Comparison of ENCODE assay signal across 27 mouse cellular contexts in genomic region chr17:85579350-85579749, GRCm38 (mm10). TPM values are rescaled to one million over a fixed set of nuclear protein-coding genes. Genes with fewer than 3 reads are reported as not detected.
DNase-seq lines count a peak whose midpoint lies in the region; ATAC-seq and TF ChIP-seq lines count a peak whose summit lies in the region.
"Had no signal": no experiment of that assay in that cellular context is flagged by ENCODE, and none has a peak within 500 bp of the region (broad histone marks: within the 10 kb centered on the region; RNA-seq: fewer than 3 reads in every experiment).

No protein-coding gene starts in this region.

- no peak overlapping the region for H3K4me3 ChIP-seq in liver, postnatal 0 days (ENCODE audit: low read depth, low read length)
- no peak overlapping the region for H3K4me3 ChIP-seq in liver, embryonic 13.5 days (replicated peaks)
- H3K4me3 ChIP-seq: embryonic facial prominence, embryonic 13.5 days; forebrain, embryonic 13.5 days; heart, adult 2 months; hindbrain, embryonic 13.5 days had no signal

- peak; percentile 44 for DNase-seq in liver
- DNase-seq in liver, postnatal 0 days: no peak
- peak; percentile 12 for DNase-seq in c-Kit-negative CD71-positive TER-119-positive erythroid progenitor cells, embryonic 14.5 days (ENCODE audit: low read depth, low spot score)
- DNase-seq in liver, embryonic 13.5 days: peak; percentile 3
- no peak for DNase-seq in adrenal gland, postnatal 10 days
- DNase-seq in frontal cortex, adult 2 months (ENCODE audit: extremely low spot score in 1 of 2, low spot score in 1 of 2): no peak
- no peak for DNase-seq in cerebellum, adult 9-10 months
- DNase-seq: adrenal gland, postnatal 36 days; cerebellum, adult 11-12 months; cerebellum, adult 9-11 months; cerebellum, postnatal 36 days; gastrocnemius, postnatal 36 days; heart, adult 2 months; heart, postnatal 10 days; kidney, adult 18-20 months had no signal

- 70% methylated on average over 10 of the region's 10 CpGs for WGBS in liver, postnatal 0 days (ENCODE audit: insufficient replicate concordance)
- WGBS in liver, embryonic 13.5 days (ENCODE audit: insufficient replicate concordance): 39% methylated on average over 10 of the region's 10 CpGs

- no peaks in the 10 kb centered on the region for H3K36me3 ChIP-seq in liver, postnatal 0 days (replicated peaks; ENCODE audit: insufficient read depth, low read length)
- H3K36me3 ChIP-seq in liver, embryonic 13.5 days: no peaks in the 10 kb centered on the region
- H3K36me3 ChIP-seq: embryonic facial prominence, embryonic 13.5 days; hindbrain, embryonic 13.5 days had no signal

- no peak overlapping the region for H3K27ac ChIP-seq in liver, postnatal 0 days (ENCODE audit: low read depth)
- H3K27ac ChIP-seq in liver, embryonic 13.5 days: no peak overlapping the region; the same call in 1 of the 2 replicates
- H3K27ac ChIP-seq: embryonic facial prominence, embryonic 13.5 days; forebrain, embryonic 13.5 days; heart, adult 2 months; hindbrain, embryonic 13.5 days; hindbrain, postnatal 0 days had no signal

- ATAC-seq in liver, postnatal 0 days: no peak
- peak; percentile 79 for ATAC-seq in liver, embryonic 13.5 days (ENCODE audit: low read depth)
- ATAC-seq: activated CD4-positive, CD25-positive, alpha-beta regulatory T cell, adult 4 months; forebrain, embryonic 13.5 days; Patski had no signal

- H3K9me3 ChIP-seq in liver, postnatal 0 days (ENCODE audit: low read length): no peaks in the 10 kb centered on the region
- no peaks in the 10 kb centered on the region for H3K9me3 ChIP-seq in liver, embryonic 13.5 days (replicated peaks)
- H3K9me3 ChIP-seq: embryonic facial prominence, embryonic 13.5 days; forebrain, embryonic 13.5 days; hindbrain, embryonic 13.5 days had no signal

- no peak for TF ChIP-seq CTCF in liver, postnatal 0 days (IDR thresholded peaks at IDR 0.05; ENCODE audit: low read depth)

- no peaks in the 10 kb centered on the region for H3K4me1 ChIP-seq in liver, postnatal 0 days (ENCODE audit: insufficient read depth)
- no peaks in the 10 kb centered on the region for H3K4me1 ChIP-seq in liver, embryonic 13.5 days (replicated peaks)
- H3K4me1 ChIP-seq: embryonic facial prominence, embryonic 13.5 days; forebrain, embryonic 13.5 days; hindbrain, embryonic 13.5 days had no signal

- no peaks in the 10 kb centered on the region for H3K27me3 ChIP-seq in liver, postnatal 0 days (ENCODE audit: insufficient read depth, low read length)
- H3K27me3 ChIP-seq in liver, embryonic 13.5 days: 0 out of 2 replicates have a peak, but pooled peaks cover 3% of the 10 kb centered on the region
- H3K27me3 ChIP-seq: embryonic facial prominence, embryonic 13.5 days had no signal

- no peak overlapping the region for H3K9ac ChIP-seq in liver, postnatal 0 days (replicated peaks)
- H3K9ac ChIP-seq in liver, embryonic 13.5 days: no peak overlapping the region
- H3K9ac ChIP-seq: embryonic facial prominence, embryonic 13.5 days; forebrain, embryonic 13.5 days; hindbrain, embryonic 13.5 days had no signal

- no peak overlapping the region for H3K4me2 ChIP-seq in liver, postnatal 0 days (ENCODE audit: low read depth, low read length)
- no peak overlapping the region for H3K4me2 ChIP-seq in liver, embryonic 13.5 days
- H3K4me2 ChIP-seq: embryonic facial prominence, embryonic 13.5 days; forebrain, embryonic 13.5 days; hindbrain, embryonic 13.5 days had no signal

- no peak for TF ChIP-seq EP300 in liver, postnatal 0 days (IDR thresholded peaks at IDR 0.05; ENCODE audit: low read depth)

RNA-seq across cellular contexts. Expression of gene Six3, which starts 34.1 kb away (rescaled TPM):
- not detected in 2 replicates for polyA plus RNA-seq in liver, postnatal 0 days (2015; fragmentation: Nextera tagmentation; extraction: Ambion mirVana)
- not detected in 2 replicates for polyA plus RNA-seq in liver, embryonic 13.5 days (2015; fragmentation: Nextera tagmentation; extraction: Ambion mirVana)
- not detected for total RNA-seq in adrenal gland, postnatal 10 days (2021)
- polyA plus RNA-seq in frontal cortex, adult 2 months (2012; rRNA removed): 0.74 and 1.2 TPM in 2 replicates
- total RNA-seq: adrenal gland, adult 18-20 months; adrenal gland, postnatal 36 days; ES-E14; gastrocnemius, adult 8-10 months; gastrocnemius, postnatal 36 days; heart, adult 2 months; heart, postnatal 10 days; hematopoietic stem cell, adult 5-6 weeks had no signal
- polyA plus RNA-seq: activated CD4-positive, CD25-positive, alpha-beta regulatory T cell, adult 4 months; heart, embryonic 14.5 days; intestine, embryonic 14.5 days had no signal

Comparison
In these comparisons a context has a peak if more than half of its experiments do, and no peak if none do; other contexts are left out.
1. DNase-seq: peak in liver (single experiment), c-Kit-negative CD71-positive TER-119-positive erythroid progenitor cells, embryonic 14.5 days (single experiment) and liver, embryonic 13.5 days (single experiment); none in liver, postnatal 0 days (single experiment), adrenal gland, postnatal 10 days (single experiment), frontal cortex, adult 2 months (0 of 2) and cerebellum, adult 9-10 months (single experiment).